In genomic region chr13:16012243-16012887, GRCm38 (mm10) we compare ENCODE assay signal across 8 mouse cellular contexts. TPM values are rescaled to one million over a fixed set of nuclear protein-coding genes. Genes with fewer than 3 reads are reported as not detected.
DNase-seq lines count a peak whose midpoint lies in the region; ATAC-seq and TF ChIP-seq lines count a peak whose summit lies in the region.

No protein-coding gene starts in this region.

- H3ac ChIP-seq in myocyte (ENCODE audit: control insufficient read depth, insufficient read length): peak overlapping the region; percentile 53

- WGBS in embryonic facial prominence, embryonic 14.5 days: 8% methylated on average over 15 of the region's 19 CpGs
- WGBS in heart, embryonic 11.5 days (ENCODE audit: insufficient replicate concordance): 4% methylated on average over 19 of the region's 19 CpGs
- 6% methylated on average over 19 of the region's 19 CpGs for WGBS in kidney, embryonic 14.5 days
- WGBS in liver, embryonic 13.5 days (ENCODE audit: insufficient replicate concordance): 4% methylated on average over 19 of the region's 19 CpGs
- 8% methylated on average over 19 of the region's 19 CpGs for WGBS in stomach, embryonic 14.5 days

- peak; percentile 94 for DNase-seq in 3T3-L1 (ENCODE audit: low read depth, low spot score)
- peak; percentile 75 for DNase-seq in adrenal gland, postnatal 25 days
- DNase-seq in embryonic facial prominence, embryonic 14.5 days (ENCODE audit: low spot score): peak; percentile 88
- DNase-seq in liver, embryonic 13.5 days: peak; percentile 15

- no peaks in the 10 kb centered on the region for H3K9me3 ChIP-seq in embryonic facial prominence, embryonic 14.5 days (ENCODE audit: control insufficient read depth, low read length)
- no peaks in the 10 kb centered on the region for H3K9me3 ChIP-seq in heart, embryonic 11.5 days (replicated peaks; ENCODE audit: control insufficient read depth, low read length)
- no peaks in the 10 kb centered on the region for H3K9me3 ChIP-seq in kidney, embryonic 14.5 days (ENCODE audit: control insufficient read depth, low read length)
- no peaks in the 10 kb centered on the region for H3K9me3 ChIP-seq in liver, embryonic 13.5 days (replicated peaks)
- H3K9me3 ChIP-seq in stomach, embryonic 14.5 days (ENCODE audit: control insufficient read depth, low read depth, low read length): no peaks in the 10 kb centered on the region

- H3K79me2 ChIP-seq in myocyte (ENCODE audit: control insufficient read depth, insufficient read depth): peaks cover 21% of the 10 kb centered on the region

- peak overlapping the region; percentile 90 for H3K4me2 ChIP-seq in embryonic facial prominence, embryonic 14.5 days (ENCODE audit: low read depth, low read length)
- peak overlapping the region; percentile 88 for H3K4me2 ChIP-seq in heart, embryonic 11.5 days
- H3K4me2 ChIP-seq in kidney, embryonic 14.5 days (replicated peaks; ENCODE audit: low read depth, low read length): peak overlapping the region; percentile 91
- H3K4me2 ChIP-seq in liver, embryonic 13.5 days: peak overlapping the region; percentile 63
- peak overlapping the region; percentile 78 for H3K4me2 ChIP-seq in myocyte (ENCODE audit: low read depth)
- peak overlapping the region; percentile 93 for H3K4me2 ChIP-seq in stomach, embryonic 14.5 days (replicated peaks; ENCODE audit: low read depth, low read length)

- H3K4me3 ChIP-seq in embryonic facial prominence, embryonic 14.5 days (ENCODE audit: low read depth, low read length): peak overlapping the region; percentile 47
- H3K4me3 ChIP-seq in heart, embryonic 11.5 days (ENCODE audit: low read depth, low read length): peak overlapping the region; percentile 51
- peak overlapping the region; percentile 47 for H3K4me3 ChIP-seq in kidney, embryonic 14.5 days (ENCODE audit: low read length)
- peak overlapping the region; percentile 48 for H3K4me3 ChIP-seq in liver, embryonic 13.5 days (replicated peaks)
- H3K4me3 ChIP-seq in myocyte: peak overlapping the region; percentile 38
- peak overlapping the region; percentile 41 for H3K4me3 ChIP-seq in stomach, embryonic 14.5 days (ENCODE audit: low read depth, low read length)

- H3K27ac ChIP-seq in embryonic facial prominence, embryonic 14.5 days (replicated peaks; ENCODE audit: low read depth, low read length): peak overlapping the region; percentile 49
- H3K27ac ChIP-seq in heart, embryonic 11.5 days (ENCODE audit: low read depth, low read length): no peak overlapping the region
- H3K27ac ChIP-seq in kidney, embryonic 14.5 days (ENCODE audit: low read depth, low read length): no peak overlapping the region
- H3K27ac ChIP-seq in liver, embryonic 13.5 days: no peak overlapping the region
- no peak overlapping the region for H3K27ac ChIP-seq in stomach, embryonic 14.5 days (ENCODE audit: low read length)

- H3K27me3 ChIP-seq in embryonic facial prominence, embryonic 14.5 days (replicated peaks; ENCODE audit: control insufficient read depth, insufficient read depth, low read length): no peaks in the 10 kb centered on the region
- H3K27me3 ChIP-seq in heart, embryonic 11.5 days (ENCODE audit: control insufficient read depth, insufficient read depth, low read length): no peaks in the 10 kb centered on the region
- peaks cover 10% of the 10 kb centered on the region; the same call in 1 of the 2 replicates for H3K27me3 ChIP-seq in kidney, embryonic 14.5 days (ENCODE audit: control insufficient read depth, insufficient read depth, low read length)
- peaks cover 45% of the 10 kb centered on the region for H3K27me3 ChIP-seq in liver, embryonic 13.5 days
- H3K27me3 ChIP-seq in myocyte (ENCODE audit: control insufficient read depth, insufficient read depth, insufficient read length): no peaks in the 10 kb centered on the region
- no peaks in the 10 kb centered on the region for H3K27me3 ChIP-seq in stomach, embryonic 14.5 days (ENCODE audit: control insufficient read depth, insufficient read depth, low read length)

- TF ChIP-seq POLR2A in myocyte (IDR thresholded peaks at IDR 0.05; ENCODE audit: insufficient read length, low read depth): peak; percentile 10

- no peaks in the 10 kb centered on the region for H3K4me1 ChIP-seq in embryonic facial prominence, embryonic 14.5 days (ENCODE audit: control insufficient read depth, insufficient read depth, low read length)
- H3K4me1 ChIP-seq in heart, embryonic 11.5 days (ENCODE audit: control insufficient read depth, insufficient read depth, low read length): no peaks in the 10 kb centered on the region; the same call in 1 of the 2 replicates
- H3K4me1 ChIP-seq in kidney, embryonic 14.5 days (ENCODE audit: control insufficient read depth, insufficient read depth, low read length): no peaks in the 10 kb centered on the region
- 0 out of 2 replicates have a peak, but pooled peaks cover 3% of the 10 kb centered on the region for H3K4me1 ChIP-seq in liver, embryonic 13.5 days (replicated peaks)
- 0 out of 2 replicates have a peak, but pooled peaks cover 4% of the 10 kb centered on the region for H3K4me1 ChIP-seq in stomach, embryonic 14.5 days (ENCODE audit: control insufficient read depth, insufficient read depth, low read length)

- peak; percentile 92 for ATAC-seq in embryonic facial prominence, embryonic 14.5 days (ENCODE audit: low read depth)
- ATAC-seq in heart, embryonic 11.5 days (replicated peaks; ENCODE audit: insufficient number of reproducible peaks, low FRiP score, low TSS enrichment): peak; percentile 75
- peak; percentile 96 for ATAC-seq in kidney, embryonic 14.5 days (ENCODE audit: low FRiP score, low TSS enrichment)
- peak; percentile 83 for ATAC-seq in liver, embryonic 13.5 days (ENCODE audit: low read depth)
- peak; percentile 92 for ATAC-seq in stomach, embryonic 14.5 days (ENCODE audit: insufficient number of reproducible peaks, insufficient read depth, low FRiP score, low read depth)

- H3K36me3 ChIP-seq in embryonic facial prominence, embryonic 14.5 days (ENCODE audit: control insufficient read depth, insufficient read depth, low read length): no peaks in the 10 kb centered on the region
- H3K36me3 ChIP-seq in heart, embryonic 11.5 days (ENCODE audit: control insufficient read depth, insufficient read depth, low read length): no peaks in the 10 kb centered on the region
- H3K36me3 ChIP-seq in kidney, embryonic 14.5 days (ENCODE audit: control insufficient read depth, insufficient read depth, low read length): no peaks in the 10 kb centered on the region
- no peaks in the 10 kb centered on the region for H3K36me3 ChIP-seq in liver, embryonic 13.5 days
- H3K36me3 ChIP-seq in myocyte (ENCODE audit: control insufficient read depth, insufficient read depth): no peaks in the 10 kb centered on the region
- no peaks in the 10 kb centered on the region for H3K36me3 ChIP-seq in stomach, embryonic 14.5 days (ENCODE audit: control insufficient read depth, insufficient read depth, low read length)

- peak overlapping the region; percentile 68 for H3K9ac ChIP-seq in embryonic facial prominence, embryonic 14.5 days (ENCODE audit: low read depth, low read length)
- peak overlapping the region; percentile 73 for H3K9ac ChIP-seq in heart, embryonic 11.5 days (ENCODE audit: low read depth, low read length)
- H3K9ac ChIP-seq in kidney, embryonic 14.5 days (ENCODE audit: low read depth, low read length): peak overlapping the region; percentile 29; the same call in 1 of the 2 replicates
- H3K9ac ChIP-seq in liver, embryonic 13.5 days: peak overlapping the region; percentile 36
- H3K9ac ChIP-seq in stomach, embryonic 14.5 days (replicated peaks; ENCODE audit: low read depth, low read length): 0 out of 2 replicates have a peak overlapping the region, but pooled peaks have one; percentile 11

TF ChIP-seq in myocyte, 11 proteins besides CTCF, POLR2A, EP300 and RAD21:
- TF ChIP-seq MYOG (IDR thresholded peaks at IDR 0.05; ENCODE audit: control insufficient read depth in 1 of 3, insufficient read depth in 1 of 3, insufficient read length in 2 of 3, low read depth in 2 of 3) (peak in 1 of 3 experiments; percentile 31), REST (IDR thresholded peaks at IDR 0.05; ENCODE audit: insufficient read depth, insufficient read length) (no peak), MYOD1 (IDR thresholded peaks at IDR 0.05; ENCODE audit: control insufficient read depth in 1 of 3, insufficient read length in 2 of 3, low read depth in 2 of 3) (peak in 1 of 3 experiments; percentile 35), MAX (IDR thresholded peaks at IDR 0.05; ENCODE audit: low read depth) (no peak)

RNA-seq across cellular contexts. Expression of gene Inhba, which starts 0.7 kb away (rescaled TPM):
- 0.73 and 0.81 TPM in 2 replicates for total RNA-seq in adrenal gland, postnatal 25 days (2021)
- 9.5 and 13.4 TPM in 2 replicates for polyA plus RNA-seq in embryonic facial prominence, embryonic 14.5 days (2014; fragmentation: Nextera tagmentation; extraction: Ambion mirVana)
- 16.6 and 17.0 TPM in 2 replicates for polyA plus RNA-seq in heart, embryonic 11.5 days (2014; fragmentation: Nextera tagmentation; extraction: Ambion mirVana)
- polyA plus RNA-seq in kidney, embryonic 14.5 days (2014; fragmentation: Nextera tagmentation; extraction: Ambion mirVana): 0.79 and 0.80 TPM in 2 replicates
- 0.97 and 1.1 TPM in 2 replicates for polyA plus RNA-seq in liver, embryonic 13.5 days (2015; fragmentation: Nextera tagmentation; extraction: Ambion mirVana)
- polyA plus RNA-seq in myocyte (2012; fragmentation: generic; extraction: Trizol): 7.5 TPM
- 3.2 and 4.3 TPM in 2 replicates for polyA plus RNA-seq in stomach, embryonic 14.5 days (2014; fragmentation: Nextera tagmentation; extraction: Ambion mirVana)

Comparison
In these comparisons a context has a peak if more than half of its experiments do, and no peak if none do; other contexts are left out.
1. DNase-seq: peak in every context shown above with its lines; median percentile 94 in 3T3-L1; 88 in embryonic facial prominence, embryonic 14.5 days; 75 in adrenal gland, postnatal 25 days; 15 in liver, embryonic 13.5 days.
2. H3K9ac ChIP-seq: peak in every context shown above with its lines; median percentile 73 in heart, embryonic 11.5 days; 68 in embryonic facial prominence, embryonic 14.5 days; 36 in liver, embryonic 13.5 days; 29 in kidney, embryonic 14.5 days; 11 in stomach, embryonic 14.5 days.